Mouse (Mus musculus) forebrain, embryonic 14.5 days (tissue): ENCODE results near the gene Plod2. TPM values are rescaled to one million over a fixed set of nuclear protein-coding genes. Genes with fewer than 3 reads are reported as not detected.

Source experiments
- ATAC-seq: fragments of 200-750 bp; cut with Nextera tagmentation; 2 replicates; pipeline ENCODE4 v1.8.0; 2017; ENCODE audit warnings: mild to moderate bottlenecking, moderate library complexity
- DNase-seq: peaks from one replicate; pipeline ENCODE4 v3.0.0-alpha.2; 2015; ENCODE audit warnings: low spot score
- H3K27ac ChIP-seq: fragments of 300-500 bp; sonication (generic); 2 replicates; pipeline ENCODE4 v1.5.1; 2014; ENCODE audit warnings: low read depth, mild to moderate bottlenecking, control low read depth, low read length, moderate library complexity
- H3K27me3 ChIP-seq: fragments of 300-500 bp; sonication (generic); replicated peaks from 2 replicates; pipeline ENCODE4 v1.6.1; 2014; ENCODE audit warnings: low read length, control low read depth, mixed read lengths; ENCODE audit not compliant: control insufficient read depth, insufficient read depth
- H3K36me3 ChIP-seq: fragments of 300-500 bp; sonication (generic); 2 replicates; pipeline ENCODE4 v1.6.1; 2014; ENCODE audit warnings: low read length, control low read depth; ENCODE audit not compliant: control insufficient read depth, insufficient read depth
- H3K4me1 ChIP-seq: fragments of 300-500 bp; sonication (generic); 2 replicates; pipeline ENCODE4 v1.6.1; 2014; ENCODE audit warnings: antibody characterized with exemption, low read length, control low read depth; ENCODE audit not compliant: control insufficient read depth, insufficient read depth
- H3K4me2 ChIP-seq: fragments of 300-500 bp; sonication (generic); 2 replicates; pipeline ENCODE4 v1.6.1; 2014; ENCODE audit warnings: mild to moderate bottlenecking, control low read depth, low read length
- H3K4me3 ChIP-seq: fragments of 300-500 bp; sonication (generic); 2 replicates; pipeline ENCODE4 v1.5.1; 2014; ENCODE audit warnings: low read depth, low read length, control low read depth
- H3K9ac ChIP-seq: fragments of 300-500 bp; sonication (generic); 2 replicates; pipeline ENCODE4 v1.6.1; 2014; ENCODE audit warnings: mild to moderate bottlenecking, low read length, control low read depth, moderate library complexity
- H3K9me3 ChIP-seq: fragments of 300-500 bp; sonication (generic); replicated peaks from 2 replicates; pipeline ENCODE4 v1.6.1; 2016; ENCODE audit warnings: low read length, control low read depth, mixed read lengths; ENCODE audit not compliant: control insufficient read depth
- WGBS: fragments of 180-500 bp; shearing (Covaris S2); extraction: QIAGEN DNeasy Blood & Tissue Kit; methylation state at CpG from one replicate; pipeline ENCODE4 v1.1.7; 2014; 5-methylcytosine and 5-hydroxymethylcytosine counted together
- polyA plus RNA-seq: library from polyadenylated mRNA; unstranded; fragments of >200 nt; fragmentation: Nextera tagmentation; extraction: Ambion mirVana; gene quantifications from 2 replicates; pipeline ENCODE4 v1.2.1, GENCODE M21; 2014

Gene Plod2
- polyA plus RNA-seq, 1 experiment from 2014 or later = 10.4 TPM

- H3K27me3 ChIP-seq = no peaks in the 10 kb centered on the region
- DNase-seq = no peak
- no peak overlapping the region for H3K9ac ChIP-seq
- no peak overlapping the region for H3K4me3 ChIP-seq
- peaks cover 6% of the 10 kb centered on the region; the same call in 1 of the 2 replicates for H3K36me3 ChIP-seq
- H3K27ac ChIP-seq = no peak overlapping the region
- no peaks in the 10 kb centered on the region for H3K9me3 ChIP-seq
- H3K4me1 ChIP-seq = no peaks in the 10 kb centered on the region
- no peak for ATAC-seq
- WGBS = 37% methylated on average over 5 of the region's 5 CpGs
- no peak overlapping the region for H3K4me2 ChIP-seq
These were observed 59.5 kb downstream of the Plod2 start for GRCm38 (mm10) chr9:92601551-92601950.

GRCm38 (mm10) chr9:92603541-92603940 is 61.5 kb downstream of the Plod2 start:
- WGBS = 51% methylated on average over 4 of the region's 4 CpGs

GRCm38 (mm10) chr9:92610628-92611267 is 68.7 kb downstream of the Plod2 start:
- H3K27ac ChIP-seq = no peak overlapping the region
- no peaks in the 10 kb centered on the region for H3K4me1 ChIP-seq
- DNase-seq (peak; percentile 83), ATAC-seq (peak; percentile 42; the same call in 1 of the 2 replicates)
- H3K9ac ChIP-seq = no peak overlapping the region
- H3K4me3 ChIP-seq = no peak overlapping the region
- no peak overlapping the region for H3K4me2 ChIP-seq
- no peaks in the 10 kb centered on the region for H3K27me3 ChIP-seq
- H3K36me3 ChIP-seq = peaks cover 3% of the 10 kb centered on the region; the same call in 1 of the 2 replicates
- WGBS = 70% methylated on average over 9 of the region's 9 CpGs
- H3K9me3 ChIP-seq = no peaks in the 10 kb centered on the region

More at GRCm38 (mm10) chr9:92603541-92603940, 61.5 kb downstream of the Plod2 start:
- Histone ChIP-seq H3K9me3 (no peaks in the 10 kb centered on the region), H3K4me3 (no peak overlapping the region), H3K9ac (no peak overlapping the region), H3K27ac (no peak overlapping the region), H3K27me3 (no peaks in the 10 kb centered on the region), H3K4me1 (no peaks in the 10 kb centered on the region), H3K36me3 (peaks cover 3% of the 10 kb centered on the region; the same call in 1 of the 2 replicates), H3K4me2 (no peak overlapping the region)
- ATAC-seq = no peak
- DNase-seq = no peak

- Histone ChIP-seq H3K27me3 (no peaks in the 10 kb centered on the region), H3K27ac (no peak overlapping the region), H3K4me3 (no peak overlapping the region), H3K9ac (no peak overlapping the region), H3K36me3 (no peaks in the 10 kb centered on the region), H3K4me1 (no peaks in the 10 kb centered on the region), H3K9me3 (no peaks in the 10 kb centered on the region), H3K4me2 (no peak overlapping the region)
- DNase-seq (no peak), ATAC-seq (no peak)
- WGBS = 94% methylated on average over 15 of the region's 15 CpGs
These were observed 70.6 kb downstream of the Plod2 start for GRCm38 (mm10) chr9:92612641-92613040.

GRCm38 (mm10) chr9:92613206-92613605 is 71.2 kb downstream of the Plod2 start:
- Histone ChIP-seq H3K36me3 (no peaks in the 10 kb centered on the region), H3K4me2 (no peak overlapping the region), H3K4me1 (no peaks in the 10 kb centered on the region), H3K9ac (no peak overlapping the region), H3K27ac (no peak overlapping the region), H3K27me3 (no peaks in the 10 kb centered on the region), H3K4me3 (no peak overlapping the region), H3K9me3 (no peaks in the 10 kb centered on the region)
- DNase-seq (peak; percentile 20), ATAC-seq (no peak)
- 85% methylated on average over 8 of the region's 8 CpGs for WGBS

- no peaks in the 10 kb centered on the region for H3K9me3 ChIP-seq
- H3K4me3 ChIP-seq = no peak overlapping the region
- DNase-seq (no peak), ATAC-seq (no peak)
- no peaks in the 10 kb centered on the region for H3K36me3 ChIP-seq
- H3K4me2 ChIP-seq = no peak overlapping the region
- no peak overlapping the region for H3K9ac ChIP-seq
- 97% methylated on average over 2 of the region's 2 CpGs for WGBS
- no peaks in the 10 kb centered on the region for H3K4me1 ChIP-seq
- H3K27me3 ChIP-seq = no peaks in the 10 kb centered on the region
- H3K27ac ChIP-seq = no peak overlapping the region
These were observed 74.4 kb downstream of the Plod2 start for GRCm38 (mm10) chr9:92616418-92616817.

- no peak overlapping the region for H3K27ac ChIP-seq
- H3K27me3 ChIP-seq = no peaks in the 10 kb centered on the region
- no peaks in the 10 kb centered on the region for H3K36me3 ChIP-seq
- DNase-seq (no peak), ATAC-seq (no peak)
- 95% methylated on average over 2 of the region's 2 CpGs for WGBS
- H3K4me2 ChIP-seq = no peak overlapping the region
- no peak overlapping the region for H3K4me3 ChIP-seq
- H3K9me3 ChIP-seq = no peaks in the 10 kb centered on the region
- H3K4me1 ChIP-seq = no peaks in the 10 kb centered on the region
- no peak overlapping the region for H3K9ac ChIP-seq
These were observed 75.4 kb downstream of the Plod2 start for GRCm38 (mm10) chr9:92617376-92617775.

- Histone ChIP-seq H3K4me2 (no peak overlapping the region), H3K27me3 (no peaks in the 10 kb centered on the region), H3K4me3 (no peak overlapping the region), H3K9ac (no peak overlapping the region), H3K9me3 (no peaks in the 10 kb centered on the region), H3K4me1 (no peaks in the 10 kb centered on the region), H3K36me3 (no peaks in the 10 kb centered on the region), H3K27ac (no peak overlapping the region)
- no peak for ATAC-seq
- DNase-seq = no peak
- WGBS = 63% methylated on average over 1 of the region's 1 CpGs
These were observed 78.1 kb downstream of the Plod2 start for GRCm38 (mm10) chr9:92620088-92620487.

- Histone ChIP-seq H3K27me3 (no peaks in the 10 kb centered on the region), H3K9me3 (no peaks in the 10 kb centered on the region), H3K27ac (no peak overlapping the region), H3K36me3 (no peaks in the 10 kb centered on the region), H3K4me1 (no peaks in the 10 kb centered on the region), H3K9ac (no peak overlapping the region), H3K4me3 (no peak overlapping the region), H3K4me2 (no peak overlapping the region)
- ATAC-seq (no peak), DNase-seq (no peak)
- WGBS = 67% methylated on average over 3 of the region's 3 CpGs
These were observed 79.2 kb downstream of the Plod2 start for GRCm38 (mm10) chr9:92621246-92621645.
